In the genomic region with DNA sequence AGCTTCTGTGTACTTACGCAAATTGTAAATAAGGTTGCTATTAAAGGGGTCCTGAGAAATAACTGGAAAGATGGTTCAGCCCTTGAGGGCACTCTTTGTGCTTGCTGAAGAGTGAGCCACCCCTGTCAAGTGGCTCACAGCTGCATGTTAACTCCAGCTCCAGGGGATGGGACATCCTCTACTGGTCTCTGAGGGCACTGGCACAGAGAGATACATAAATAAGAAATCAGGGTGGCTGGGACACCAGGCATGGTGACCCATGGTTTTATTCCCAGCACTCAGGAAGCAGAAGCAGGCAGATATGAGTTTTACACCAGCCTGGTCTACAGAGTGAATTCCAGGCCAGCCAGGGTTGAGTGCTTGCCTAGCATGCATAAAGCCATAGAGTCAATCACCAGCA, we compare ENCODE assay signal across 28 mouse cellular contexts. TPM values are rescaled to one million over a fixed set of nuclear protein-coding genes. Genes with fewer than 3 reads are reported as not detected.
"Had no signal": no experiment of that assay in that cellular context is flagged by ENCODE, and none has a peak within 500 bp of the region (broad histone marks: within the 10 kb centered on the region; RNA-seq: fewer than 3 reads in every experiment).

No protein-coding gene starts in this region.

- ATAC-seq: forebrain, embryonic 13.5 days; forebrain, embryonic 14.5 days; forebrain, embryonic 15.5 days; forebrain, embryonic 16.5 days; forebrain, postnatal 0 days had no signal

- H3K27me3 ChIP-seq: embryonic facial prominence, embryonic 12.5 days; embryonic facial prominence, embryonic 13.5 days; embryonic facial prominence, embryonic 15.5 days; forebrain, embryonic 12.5 days; forebrain, embryonic 13.5 days; forebrain, embryonic 15.5 days had no signal

- H3K9ac ChIP-seq: embryonic facial prominence, embryonic 12.5 days; embryonic facial prominence, embryonic 13.5 days; embryonic facial prominence, embryonic 15.5 days; forebrain, embryonic 12.5 days; forebrain, embryonic 13.5 days; forebrain, embryonic 15.5 days; forebrain, postnatal 0 days had no signal

- H3K9me3 ChIP-seq: embryonic facial prominence, embryonic 10.5 days; embryonic facial prominence, embryonic 12.5 days; embryonic facial prominence, embryonic 13.5 days; embryonic facial prominence, embryonic 15.5 days; forebrain, embryonic 10.5 days; forebrain, embryonic 12.5 days; forebrain, embryonic 13.5 days; forebrain, embryonic 15.5 days had no signal

- H3K4me3 ChIP-seq: embryonic facial prominence, embryonic 10.5 days; embryonic facial prominence, embryonic 12.5 days; embryonic facial prominence, embryonic 13.5 days; embryonic facial prominence, embryonic 15.5 days; erythroblast, embryonic 14.5 days; forebrain, embryonic 10.5 days; forebrain, embryonic 12.5 days; forebrain, embryonic 13.5 days; forebrain, embryonic 15.5 days; gastrocnemius, adult 2 months had no signal

- H3K27ac ChIP-seq: embryonic facial prominence, embryonic 10.5 days; embryonic facial prominence, embryonic 12.5 days; embryonic facial prominence, embryonic 13.5 days; embryonic facial prominence, embryonic 15.5 days; forebrain, embryonic 10.5 days; forebrain, embryonic 12.5 days; forebrain, embryonic 13.5 days; forebrain, embryonic 15.5 days; gastrocnemius, adult 2 months had no signal

- DNase-seq: cerebellum, adult 2 months; cerebellum, adult 8-10 months; cerebellum, adult 9-10 months; cerebellum, adult 9-11 months; cerebellum, postnatal 10 days; cerebellum, postnatal 14 days; cerebellum, postnatal 25 days; cerebellum, postnatal 36 days; embryo, embryonic 11 days; forebrain, postnatal 0 days; gastrocnemius, adult 2 months; gastrocnemius, postnatal 10 days; gastrocnemius, postnatal 14 days; gastrocnemius, postnatal 25 days; gastrocnemius, postnatal 36 days; heart, adult 18-20 months had no signal

- H3K4me2 ChIP-seq: embryonic facial prominence, embryonic 12.5 days; embryonic facial prominence, embryonic 13.5 days; embryonic facial prominence, embryonic 15.5 days; forebrain, embryonic 12.5 days; forebrain, embryonic 13.5 days; forebrain, embryonic 15.5 days had no signal

- H3K4me1 ChIP-seq: embryonic facial prominence, embryonic 15.5 days had no signal

- H3K36me3 ChIP-seq: embryonic facial prominence, embryonic 10.5 days; embryonic facial prominence, embryonic 12.5 days; embryonic facial prominence, embryonic 13.5 days; embryonic facial prominence, embryonic 15.5 days; forebrain, embryonic 10.5 days; forebrain, embryonic 12.5 days; forebrain, embryonic 15.5 days had no signal

RNA-seq across cellular contexts. Expression of a gene that starts 26.0 kb away (rescaled TPM):
- total RNA-seq: granulocyte monocyte progenitor cell, adult 5-6 weeks had no signal
